Mouse (Mus musculus) layer of hippocampus, postnatal 25 days (tissue): ENCODE data around the gene Tmem198. TPM values are rescaled to one million over a fixed set of nuclear protein-coding genes. Genes with fewer than 3 reads are reported as not detected.

Experiments used
- DNase-seq, 2 experiments: peaks; one replicate each; pipeline ENCODE4 v3.0.0; 2022; ENCODE audit warnings: mixed read lengths in 2 of 2, low spot score in 1 of 2; ENCODE audit errors: extremely low spot score in 1 of 2
- total RNA-seq, 2 experiments: library from RNA; stranded (reverse); gene quantifications; 2 replicates each; pipeline ENCODE4 v1.2.3; 2021

Gene Tmem198
- 10 to 100 TPM; 70.3 to 73.8 TPM for total RNA-seq

DNA sequence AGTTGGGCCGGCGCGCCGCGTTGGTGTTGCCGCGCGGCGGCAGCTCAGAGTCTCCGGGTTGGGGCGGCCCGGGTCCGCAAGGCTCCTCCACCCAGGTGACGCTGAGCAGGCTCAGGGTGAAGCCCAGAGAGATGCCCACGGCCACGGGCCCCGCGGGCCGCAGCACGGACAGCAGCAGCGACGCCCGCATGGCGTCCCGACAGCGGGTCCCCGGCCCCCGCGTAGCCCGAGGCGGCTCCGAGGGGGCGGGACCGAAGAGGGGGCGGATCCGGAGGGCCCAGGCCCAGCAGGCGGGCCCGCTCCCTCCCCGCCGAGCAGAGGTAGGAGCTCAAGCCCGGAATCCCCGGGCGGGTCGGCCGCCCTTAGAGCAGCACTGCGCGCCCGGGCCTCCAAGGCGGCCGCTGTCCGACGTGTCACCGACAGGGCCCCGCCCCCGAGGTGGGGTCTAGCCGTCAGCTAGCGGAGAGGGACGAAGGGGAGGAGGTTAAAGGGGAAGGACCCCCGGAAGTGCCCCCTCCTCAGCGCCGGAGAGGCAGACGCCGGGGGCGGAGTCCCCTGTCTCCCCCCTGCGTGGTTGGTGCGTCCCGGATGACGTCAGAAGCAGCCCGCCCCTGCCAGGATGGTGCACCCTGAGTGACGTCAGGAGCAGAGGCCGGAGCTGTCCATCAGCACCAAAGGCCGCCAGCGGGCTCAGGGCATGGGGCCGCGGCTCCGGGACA, at the start of gene Tmem198, which contains the start of gene Chpf:
Gene Tmem198 (plus strand): TSS at position 617 of the 719 bp plus-strand sequence.
Gene Chpf (minus strand): TSS at position 392 of the 719 bp plus-strand sequence.
- DNase-seq, result peak; percentile 94 to 98

DNA sequence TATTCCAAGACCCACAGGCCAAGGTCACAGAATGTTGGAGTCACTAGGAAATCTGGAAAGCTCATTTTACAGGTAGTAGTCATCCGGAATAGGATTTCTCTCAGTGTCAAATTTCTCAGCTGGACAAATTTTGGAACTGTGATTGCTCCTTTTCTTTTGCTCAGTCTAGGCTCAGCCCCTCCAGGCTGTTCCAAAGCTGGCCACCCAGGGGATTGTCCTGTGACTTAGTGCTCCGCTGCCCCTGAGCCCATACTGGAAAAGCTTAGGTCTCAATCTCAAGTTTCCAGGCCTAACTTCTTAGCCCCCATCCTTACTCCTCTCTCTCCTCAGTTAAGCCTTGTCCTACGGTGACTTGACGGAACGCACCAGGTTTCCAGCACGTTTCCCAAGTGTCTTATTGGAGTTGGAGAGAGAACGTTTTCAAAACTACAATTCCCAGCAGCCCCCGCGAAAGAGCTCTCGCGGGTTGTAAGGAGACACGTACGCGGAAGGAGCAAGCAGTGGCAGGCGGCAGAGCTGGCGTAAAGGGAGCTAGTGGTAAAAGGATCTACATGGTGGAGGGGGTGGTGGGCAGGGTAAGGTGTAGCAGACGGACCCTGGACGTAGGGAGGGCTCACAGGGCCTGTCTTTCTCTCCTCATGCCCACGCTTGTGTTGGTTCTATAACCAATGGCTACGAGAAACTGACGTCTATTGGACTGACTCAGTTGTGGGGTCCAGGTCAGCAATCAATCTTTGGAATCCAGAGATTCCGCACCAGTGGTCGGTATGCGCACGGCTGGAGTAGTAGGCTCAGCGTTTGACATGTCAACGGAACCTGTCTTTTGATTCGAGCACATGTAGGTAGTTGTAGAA, 43.6 kb upstream of the Tmem198 start, which contains the start of gene Gmppa:
Gene Gmppa (plus strand): TSS at position 456 of the 854 bp plus-strand sequence.
- peak; percentile 65 to 73 for DNase-seq

DNA sequence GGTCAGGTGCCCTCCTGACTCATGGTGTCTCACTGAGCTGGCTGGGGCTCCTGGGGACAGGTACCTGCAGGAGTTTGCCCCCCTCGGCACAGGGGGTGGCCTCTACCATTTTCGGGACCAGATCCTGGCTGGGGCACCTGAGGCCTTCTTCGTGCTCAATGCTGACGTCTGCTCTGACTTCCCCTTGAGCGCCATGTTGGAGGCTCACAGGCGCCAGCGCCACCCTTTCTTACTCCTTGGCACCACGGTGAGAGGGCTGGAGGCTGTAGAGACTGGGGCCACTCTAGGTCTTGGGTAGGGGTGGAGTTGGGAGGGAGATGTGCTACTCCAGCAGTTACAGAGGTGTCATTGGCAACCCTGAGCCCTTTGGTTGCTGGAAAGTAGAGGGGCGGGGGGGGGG, 40.5 kb upstream of the Tmem198 start:
- DNase-seq, result no peak

DNA sequence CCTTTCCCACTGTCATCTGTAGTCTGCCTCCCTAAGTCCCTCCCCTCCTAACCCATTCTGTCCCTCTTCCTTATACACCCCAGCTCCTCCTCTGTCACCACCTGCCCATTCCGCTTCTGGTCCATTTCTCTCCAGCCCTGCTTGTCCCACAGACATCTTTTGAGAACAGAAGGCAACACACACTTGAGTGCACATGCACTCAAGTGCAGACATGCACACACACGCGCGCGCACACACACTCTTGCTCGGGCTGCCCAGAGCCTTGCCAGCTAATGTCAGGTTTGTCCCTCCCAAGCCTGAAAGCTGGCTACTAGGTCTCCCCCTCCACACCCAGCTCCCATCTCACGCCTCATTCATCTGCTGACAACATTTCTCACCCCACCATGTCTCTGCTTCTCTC, 38.7 kb upstream of the Tmem198 start:
- DNase-seq, result no peak

DNA sequence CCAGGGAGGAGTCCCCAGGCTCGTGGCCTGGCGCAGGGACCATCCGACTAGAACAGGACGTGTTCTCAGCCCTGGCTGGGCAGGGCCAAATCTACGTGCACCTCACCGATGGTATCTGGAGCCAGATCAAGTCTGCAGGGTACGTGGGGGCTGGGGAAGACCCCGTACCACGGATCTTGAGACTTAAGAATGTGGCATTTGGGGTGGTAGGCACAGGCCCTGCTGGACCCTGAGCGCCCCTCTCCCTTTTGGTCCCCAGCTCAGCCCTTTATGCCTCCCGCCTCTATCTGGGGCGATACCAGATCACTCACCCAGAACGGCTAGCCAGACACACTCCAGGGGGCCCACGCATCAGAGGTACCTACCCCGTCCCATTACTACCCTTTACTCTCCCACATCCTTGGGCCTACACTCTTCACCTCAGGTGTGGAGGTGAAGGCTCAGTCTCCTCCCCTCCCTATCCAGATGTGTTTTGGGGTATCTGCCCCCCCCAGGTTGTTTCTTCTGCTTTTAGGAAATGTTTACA, 37.8 kb upstream of the Tmem198 start:
- no peak for DNase-seq

DNA sequence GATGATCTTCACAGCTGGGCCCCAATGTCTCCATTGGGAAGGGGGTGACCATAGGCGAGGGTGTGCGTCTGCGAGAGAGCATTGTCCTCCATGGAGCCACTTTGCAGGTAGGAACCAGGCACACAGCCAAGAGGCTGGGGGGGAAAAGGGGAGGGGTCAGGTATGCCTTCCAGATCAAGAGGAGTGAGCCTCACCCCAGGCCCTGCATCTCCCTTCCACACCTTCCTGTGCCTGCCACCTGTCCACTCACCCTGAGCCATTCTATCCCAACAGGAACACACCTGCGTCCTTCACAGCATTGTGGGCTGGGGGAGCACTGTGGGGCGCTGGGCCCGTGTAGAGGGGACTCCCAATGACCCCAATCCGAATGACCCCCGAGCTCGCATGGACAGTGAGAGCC, 37.2 kb upstream of the Tmem198 start:
- DNase-seq, result no peak

DNA sequence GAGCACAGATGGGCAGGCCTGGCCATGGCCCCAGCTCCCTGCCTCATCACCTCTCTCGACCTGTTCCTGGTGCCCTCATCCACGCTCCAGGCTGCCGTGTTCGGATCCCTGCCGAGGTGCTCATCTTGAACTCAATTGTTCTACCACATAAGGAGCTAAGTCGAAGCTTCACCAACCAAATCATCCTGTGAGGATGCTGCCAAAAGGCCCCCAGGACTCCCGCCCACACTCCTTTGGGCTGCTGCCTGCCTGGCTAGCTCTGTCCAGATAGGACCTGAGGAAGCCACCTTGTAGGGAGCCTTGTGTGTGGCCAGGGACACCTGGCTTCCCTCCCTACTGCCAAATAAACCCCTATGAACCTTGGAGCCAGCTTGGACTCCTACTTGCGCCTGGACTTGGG, 36.5 kb upstream of the Tmem198 start:
- no peak for DNase-seq

DNA sequence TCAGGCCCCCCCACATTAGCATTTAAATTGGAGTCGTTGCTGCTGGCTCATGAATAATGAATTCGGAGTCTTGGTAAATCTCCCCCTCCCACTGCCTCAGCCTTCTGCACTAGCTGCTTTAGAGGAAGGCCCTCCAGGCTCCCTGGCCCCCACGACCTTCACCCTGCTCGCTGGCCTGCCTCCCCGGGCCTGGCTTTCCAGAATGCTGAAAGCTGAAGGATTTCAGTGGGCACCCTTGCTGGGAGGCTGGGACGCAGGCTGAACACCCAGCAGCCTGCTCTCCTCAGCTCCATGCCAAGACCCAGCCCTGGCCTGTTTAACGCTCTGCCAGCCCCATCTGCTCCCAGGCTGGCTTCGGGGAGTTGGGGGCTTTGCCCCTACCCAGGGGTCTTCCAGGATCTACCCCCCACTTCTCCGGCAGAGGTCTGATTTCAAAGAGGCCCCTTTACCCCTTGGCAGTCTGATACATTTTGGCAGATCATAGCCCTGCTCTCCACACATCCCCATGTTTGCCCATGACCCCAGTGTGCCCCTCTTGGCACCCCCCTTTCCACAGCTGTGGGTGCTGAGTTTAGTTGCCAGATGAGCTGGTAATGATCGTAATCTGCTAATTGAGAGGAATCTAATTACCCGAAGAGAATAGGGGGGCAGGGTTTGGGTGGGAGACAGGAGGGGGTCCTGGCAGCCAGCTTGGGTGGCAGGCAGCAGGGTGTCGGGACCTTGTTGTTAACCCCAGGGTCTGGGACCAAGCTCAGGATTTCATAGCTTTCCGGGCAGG, 35.9 kb upstream of the Tmem198 start:
- no peak for DNase-seq

DNA sequence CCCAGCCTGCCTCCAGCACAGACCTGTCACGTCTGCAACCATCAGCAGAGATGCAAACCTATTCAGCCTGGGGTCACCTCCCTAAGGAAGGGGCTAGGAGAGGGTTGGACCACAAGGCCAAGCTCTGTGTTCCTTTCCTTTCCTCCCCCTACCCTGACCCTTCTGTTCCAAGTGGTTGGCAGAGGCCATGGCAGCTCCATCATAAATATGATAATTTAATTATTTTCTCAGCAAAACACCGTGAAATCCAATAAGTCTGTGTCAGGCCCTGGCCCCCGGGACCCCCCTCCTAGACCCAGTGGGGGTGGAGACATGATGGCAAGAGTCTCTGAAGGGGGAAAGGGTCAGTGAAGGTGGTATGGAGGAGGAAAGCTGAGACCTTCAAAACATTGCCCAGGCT, 35.1 kb upstream of the Tmem198 start:
- DNase-seq, result no peak

DNA sequence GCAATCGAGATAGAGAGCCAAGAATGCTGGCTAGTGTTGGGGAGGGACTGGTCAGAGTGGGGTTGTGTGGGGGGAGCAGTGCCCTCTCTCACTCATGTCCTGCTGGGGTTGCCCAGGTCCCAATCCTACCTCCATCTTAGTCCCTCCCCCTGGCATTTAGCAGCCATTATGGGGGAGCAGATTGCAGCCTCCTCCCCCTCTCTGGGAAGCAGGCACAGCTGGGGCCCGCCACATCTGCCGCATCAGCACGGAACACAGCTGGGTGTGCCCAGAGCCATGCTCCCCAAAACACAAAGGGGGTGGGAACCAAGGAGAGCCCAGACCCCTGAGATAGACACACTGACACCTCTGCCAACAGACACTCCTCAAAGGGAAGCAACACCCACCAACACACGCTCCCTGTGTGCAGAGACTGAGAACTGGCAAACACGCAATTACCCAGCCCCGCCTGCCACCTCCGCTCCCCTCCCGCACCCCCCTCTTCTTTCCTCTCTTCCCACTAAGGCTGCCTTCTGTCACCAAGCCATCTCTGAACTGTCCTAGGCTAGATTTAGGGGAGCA, 34.1 kb upstream of the Tmem198 start:
- DNase-seq, result no peak

DNA sequence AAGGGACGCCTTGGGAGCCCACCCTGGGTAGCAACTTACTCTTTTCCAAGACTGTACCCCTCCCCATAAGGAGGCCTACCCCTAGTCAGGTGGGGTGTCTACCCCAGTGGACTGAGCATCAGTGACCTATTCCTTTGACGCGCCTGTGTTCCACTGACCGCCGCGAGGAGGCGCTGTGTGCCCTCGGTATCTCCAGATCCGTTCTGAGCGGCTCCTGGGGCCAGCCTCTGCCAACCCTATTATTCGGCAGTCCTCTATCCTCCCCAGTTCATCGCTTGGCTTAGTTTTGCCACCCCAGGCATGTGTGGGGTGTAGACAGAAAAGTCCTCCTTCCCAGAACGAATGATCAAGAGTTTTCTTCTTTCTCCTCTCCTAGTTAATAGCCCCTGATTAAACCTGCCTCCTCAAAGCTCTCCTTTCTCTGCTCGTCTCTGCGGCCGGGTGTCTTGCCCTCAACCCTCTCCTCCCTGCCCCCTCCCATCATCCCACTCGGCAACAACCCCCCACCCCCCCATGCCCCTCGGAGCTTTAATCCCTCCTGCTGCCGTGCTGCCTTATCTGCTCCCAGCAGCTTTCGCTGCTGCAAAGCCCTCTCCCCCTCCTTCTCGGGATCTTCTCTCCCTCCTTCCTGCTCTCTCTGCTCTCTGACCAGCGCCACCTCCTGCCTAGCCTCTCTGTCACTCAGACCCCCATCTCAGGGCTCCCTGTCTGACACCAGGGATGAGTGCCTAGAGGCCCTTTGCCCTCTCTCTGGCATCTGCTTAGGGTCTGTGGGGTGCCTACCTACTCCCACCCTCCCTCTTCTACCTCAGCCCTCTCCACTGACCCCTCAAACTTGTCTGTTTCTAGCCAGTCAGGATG, 33.4 kb upstream of the Tmem198 start:
- DNase-seq, result peak; percentile 67 to 81

DNA sequence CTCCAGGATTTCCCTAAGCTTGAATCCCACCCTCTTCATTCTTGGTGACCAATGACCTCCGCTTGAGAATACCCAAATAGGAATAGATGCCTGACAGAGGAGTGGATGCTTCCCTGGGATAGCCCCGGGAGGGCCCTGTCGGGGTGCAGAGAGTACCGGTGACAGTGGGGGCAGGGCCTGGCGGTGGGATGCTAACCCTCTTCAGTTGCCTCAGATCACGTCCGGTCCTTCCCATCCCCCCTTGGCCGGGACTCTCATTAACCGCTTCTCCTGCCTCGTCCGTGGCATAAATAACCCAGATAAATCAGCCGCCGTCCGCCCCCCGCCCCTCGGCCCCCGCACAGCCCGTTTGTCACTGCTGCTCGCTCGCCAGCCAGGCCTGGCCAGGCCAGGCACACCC, 32.7 kb upstream of the Tmem198 start:
- DNase-seq, result no peak

DNA sequence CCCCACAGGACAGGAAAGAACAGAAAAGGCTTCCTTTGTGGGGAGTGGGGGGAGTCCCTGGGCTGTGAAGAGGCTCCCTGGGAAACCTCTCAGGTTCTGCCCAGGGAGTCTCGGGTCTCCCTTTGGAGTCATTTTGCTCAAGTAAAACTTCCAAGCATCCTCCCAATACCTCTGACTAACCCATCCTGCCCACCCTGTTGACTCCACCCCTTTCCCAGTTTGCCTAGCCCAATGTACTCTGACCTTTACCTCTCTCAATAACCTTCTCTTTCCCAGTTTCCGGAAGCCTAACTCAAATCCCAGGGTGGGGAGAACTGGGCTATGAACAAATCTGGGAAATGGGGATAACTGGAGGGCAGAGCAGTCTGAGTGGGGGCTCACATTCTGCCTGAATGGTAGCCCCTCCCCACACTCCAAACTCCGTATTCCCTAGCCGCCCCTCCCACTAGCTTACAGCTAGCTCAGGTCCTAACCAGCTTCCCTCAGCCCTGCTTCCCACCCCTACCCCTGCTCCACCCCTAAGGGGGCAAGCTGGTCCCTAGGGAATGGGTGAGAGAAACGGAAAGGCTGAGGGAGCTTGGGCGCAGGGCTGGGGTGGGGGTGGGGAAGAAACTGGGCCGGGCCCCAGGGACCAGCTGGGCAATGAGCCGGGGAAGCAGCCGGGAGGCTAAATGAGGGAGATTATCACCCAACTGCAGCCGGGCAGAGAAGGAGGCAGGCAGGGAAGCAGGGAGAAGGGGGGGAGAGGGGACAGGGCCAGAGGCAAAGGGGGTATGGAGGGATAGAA, 31.9 kb upstream of the Tmem198 start:
- no peak for DNase-seq

DNA sequence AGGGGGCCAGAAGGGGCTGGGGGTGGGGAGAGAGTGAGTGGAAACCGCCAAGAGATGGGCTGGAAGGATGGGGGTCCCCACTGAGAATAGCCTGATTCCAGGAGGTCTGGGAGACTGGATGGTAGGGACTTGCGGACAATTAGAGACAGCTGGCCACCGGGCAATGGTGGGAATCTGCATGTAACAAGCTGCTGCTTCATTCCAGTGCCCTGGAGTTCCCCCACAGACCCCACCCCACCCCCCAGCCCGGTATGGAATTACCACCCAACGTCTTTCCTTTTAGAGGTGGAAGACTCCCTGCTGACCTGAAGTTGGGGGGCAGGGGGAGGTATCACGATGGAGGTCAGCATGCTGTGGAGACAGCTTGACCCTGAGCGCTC, 31.3 kb upstream of the Tmem198 start:
- DNase-seq, result no peak

DNA sequence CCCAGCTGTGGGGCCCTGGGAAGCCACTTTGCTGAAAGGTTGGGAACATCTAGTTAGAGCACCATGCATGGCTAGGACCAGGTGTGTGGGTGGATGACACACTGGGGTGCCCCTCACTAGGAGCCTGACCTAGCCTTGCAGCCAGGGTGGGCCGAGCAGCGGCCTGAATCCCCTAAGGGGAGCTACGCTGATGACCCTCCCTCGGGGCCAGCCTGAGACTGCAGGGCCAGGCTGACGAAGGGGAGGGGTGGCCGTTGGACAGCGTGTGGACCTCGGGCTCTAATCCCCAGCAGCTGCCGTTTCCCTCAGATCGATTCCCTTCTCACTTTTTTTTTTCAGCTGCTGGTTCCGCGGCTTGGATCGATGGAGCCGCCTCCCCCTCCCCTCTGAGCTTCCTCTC, 30.4 kb upstream of the Tmem198 start:
- DNase-seq, result no peak

DNA sequence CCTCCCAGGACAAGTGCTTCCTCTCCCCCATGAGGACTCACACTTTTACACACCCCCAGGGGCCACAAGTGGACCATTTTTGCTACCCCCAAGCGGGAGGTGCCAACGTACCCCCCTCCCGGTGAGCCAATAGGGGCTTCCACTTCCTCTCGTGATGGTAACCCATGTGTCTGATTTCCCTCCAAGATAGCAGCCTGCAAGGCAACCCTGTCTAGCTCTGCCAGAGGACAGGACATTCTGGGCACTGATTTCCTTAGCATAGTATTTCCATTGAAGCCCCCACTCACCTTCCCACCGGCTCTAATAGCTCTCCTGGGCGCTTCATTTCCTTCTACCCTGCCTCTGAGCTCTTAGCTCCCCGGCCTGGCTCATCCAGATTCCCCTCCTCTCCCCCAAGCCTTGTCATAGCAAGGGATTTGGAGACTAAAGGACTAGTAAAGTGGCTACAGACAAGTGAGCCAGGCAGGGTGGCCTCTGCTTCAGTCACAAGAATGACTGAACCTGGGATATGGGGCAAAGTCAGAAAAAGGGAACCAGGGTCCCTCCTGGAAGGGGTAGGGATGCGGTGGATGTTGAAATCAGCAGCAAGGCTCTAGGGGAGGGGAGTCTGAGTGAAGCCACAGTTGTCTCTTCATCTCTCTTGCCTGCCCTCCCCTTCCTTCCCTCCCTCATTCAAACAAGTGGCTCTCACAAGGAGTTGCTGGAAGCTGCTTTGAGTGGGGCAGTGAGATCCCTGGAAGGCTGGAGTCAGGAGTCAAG, 29.8 kb upstream of the Tmem198 start:
- DNase-seq, result no peak

DNA sequence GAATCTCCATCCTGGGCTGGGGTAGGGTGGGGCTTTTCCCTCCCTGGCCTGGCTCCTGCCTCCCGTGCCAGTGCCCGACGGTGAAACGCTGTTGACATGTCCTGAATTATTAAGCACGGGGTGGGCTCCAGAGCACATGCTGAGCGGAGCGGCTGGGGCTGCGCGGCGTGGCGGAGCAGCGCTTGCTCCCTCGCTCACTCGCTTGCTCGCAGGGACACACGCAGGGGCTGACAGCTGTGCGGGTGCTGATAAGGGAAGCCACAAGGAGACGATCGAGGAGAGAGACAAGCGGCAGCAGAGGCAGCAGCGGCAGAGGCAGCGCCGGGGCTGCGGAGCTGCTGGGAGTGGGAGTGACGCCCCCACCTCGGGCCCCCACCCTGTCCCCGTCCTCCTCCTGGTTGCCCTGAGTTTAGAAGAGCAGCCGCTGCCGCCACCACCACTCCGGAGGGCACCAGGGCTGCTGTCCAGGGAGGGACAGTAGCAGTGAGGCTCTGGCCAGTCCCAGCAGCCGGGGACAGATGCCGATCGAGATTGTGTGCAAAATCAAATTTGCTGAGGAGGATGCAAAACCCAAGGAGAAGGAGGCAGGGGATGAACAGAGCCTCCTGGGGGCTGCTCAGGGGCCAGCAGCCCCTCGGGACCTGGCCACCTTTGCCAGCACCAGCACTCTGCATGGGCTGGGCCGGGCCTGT, 28.9 kb upstream of the Tmem198 start, which contains the start of gene Asic4:
Gene Asic4 (plus strand): TSS at position 123 of the 692 bp plus-strand sequence.
- DNase-seq, result no peak
